Mouse (Mus musculus) natural killer cell, adult 2 months (primary cell): ENCODE measurements at regions not wholly inside any gene's neighbourhood (a gene's known extent, or its start where the extent isn't known, plus 50 kb on each side); places are given as distances from the start of the nearest gene placed in this dataset.

Experiments used
- DNase-seq, 2 experiments: peaks; one replicate each; pipeline ENCODE4 v3.0.0; 2022; ENCODE audit warnings: low spot score in 2 of 2

GRCm38 (mm10) chr2:73987441-73988105 is 76.4 kb upstream of the Atp5g3 start:
- no peak for DNase-seq

- DNase-seq, result no peak
Observed at GRCm38 (mm10) chr2:73985911-73986250, 74.8 kb upstream of the Atp5g3 start.

GRCm38 (mm10) chr2:73985238-73985910 is 74.2 kb upstream of the Atp5g3 start:
- DNase-seq, result no peak

GRCm38 (mm10) chr2:73983166-73983565 is 72.0 kb upstream of the Atp5g3 start:
- DNase-seq, result no peak

- no peak for DNase-seq
Observed at GRCm38 (mm10) chr2:73978072-73978471, 66.9 kb upstream of the Atp5g3 start.

GRCm38 (mm10) chr2:73973774-73974173 is 62.6 kb upstream of the Atp5g3 start:
- DNase-seq, result no peak

GRCm38 (mm10) chr2:73967618-73968017 is 56.5 kb upstream of the Atp5g3 start:
- DNase-seq, result no peak

GRCm38 (mm10) chr2:73965595-73965994 is 54.5 kb upstream of the Atp5g3 start:
- peak in 1 of 2 experiments; percentile 1 for DNase-seq
